Mouse (Mus musculus) lung, embryonic 14.5 days (tissue): Measurements from ENCODE around the gene Mef2c. TPM values are rescaled to one million over a fixed set of nuclear protein-coding genes. Genes with fewer than 3 reads are reported as not detected.

ENCODE experiments used
- ATAC-seq: fragments of 200-750 bp; cut with Nextera tagmentation; 2 replicates; pipeline ENCODE4 v1.8.0; 2017; ENCODE audit warnings: mild to moderate bottlenecking, moderate TSS enrichment, moderate library complexity; ENCODE audit not compliant: insufficient read depth
- DNase-seq: peaks from one replicate; pipeline ENCODE4 v3.0.0-alpha.2; 2015
- H3K27ac ChIP-seq: fragments of 300-500 bp; sonication (generic); 2 replicates; pipeline ENCODE4 v1.5.1; 2014; ENCODE audit warnings: low read depth, mild to moderate bottlenecking, moderate library complexity
- H3K27me3 ChIP-seq: fragments of 300-500 bp; sonication (generic); 2 replicates; pipeline ENCODE4 v1.6.1; 2014; ENCODE audit warnings: low read length, control low read depth; ENCODE audit not compliant: insufficient read depth
- H3K36me3 ChIP-seq: fragments of 300-500 bp; sonication (generic); 2 replicates; pipeline ENCODE4 v1.6.1; 2014; ENCODE audit warnings: control low read depth; ENCODE audit not compliant: insufficient read depth
- H3K4me1 ChIP-seq: fragments of 300-500 bp; sonication (generic); 2 replicates; pipeline ENCODE4 v1.6.1; 2014; ENCODE audit warnings: antibody characterized with exemption, control low read depth; ENCODE audit not compliant: insufficient read depth
- H3K4me2 ChIP-seq: fragments of 300-500 bp; sonication (generic); 2 replicates; pipeline ENCODE4 v1.6.1; 2014; ENCODE audit warnings: mild to moderate bottlenecking
- H3K4me3 ChIP-seq: fragments of 300-500 bp; sonication (generic); 2 replicates; pipeline ENCODE4 v1.5.1; 2014; ENCODE audit warnings: low read depth, low read length
- H3K9ac ChIP-seq: fragments of 300-500 bp; sonication (generic); 2 replicates; pipeline ENCODE4 v1.6.1; 2014
- H3K9me3 ChIP-seq: fragments of 300-500 bp; sonication (generic); 2 replicates; pipeline ENCODE4 v1.6.1; 2016; ENCODE audit warnings: low read depth, low read length, control low read depth
- CTCF ChIP-seq: IDR thresholded peaks from 2 replicates; pipeline ENCODE4 v1.5.1; 2016; ENCODE audit warnings: antibody characterized with exemption, low read depth
- WGBS: fragments of 180-500 bp; shearing (Covaris S2); extraction: QIAGEN DNeasy Blood & Tissue Kit; methylation state at CpG from one replicate; pipeline ENCODE4 v1.1.7; 2014; 5-methylcytosine and 5-hydroxymethylcytosine counted together
- polyA plus RNA-seq: library from polyadenylated mRNA; unstranded; fragments of >200 nt; fragmentation: Nextera tagmentation; extraction: Ambion mirVana; gene quantifications from 2 replicates; pipeline ENCODE4 v1.2.1, GENCODE M21; 2014

Mef2c gene
- polyA plus RNA-seq, 1 experiment from 2014 or later, result 55.9 TPM

DNA sequence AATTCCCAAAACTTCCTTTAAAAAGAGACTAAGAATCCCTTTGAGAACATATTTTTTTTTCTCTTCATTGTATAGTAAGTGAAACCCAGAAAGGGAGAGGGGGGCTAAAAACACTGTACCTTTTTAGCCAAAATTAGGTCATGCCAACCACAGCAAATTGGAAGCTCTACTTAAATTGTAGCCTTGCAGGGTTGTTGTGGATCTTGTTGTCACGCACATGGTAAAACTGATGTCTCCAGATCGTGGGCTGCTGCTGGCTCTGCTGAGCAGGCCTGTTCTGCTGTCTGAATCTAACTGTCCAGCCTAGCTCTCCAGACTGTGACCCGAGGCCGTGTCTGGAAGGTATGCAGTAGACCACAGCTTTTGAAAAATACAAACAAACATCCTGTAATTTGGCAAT is 40.9 kb downstream of the Mef2c start:
- no peaks in the 10 kb centered on the region for H3K27me3 ChIP-seq
- no peak for ATAC-seq
- no peaks in the 10 kb centered on the region for H3K36me3 ChIP-seq
- no peaks in the 10 kb centered on the region for H3K4me1 ChIP-seq
- DNase-seq, result no peak
- no peak overlapping the region for H3K4me2 ChIP-seq
- 79% methylated on average over 4 of the region's 4 CpGs for WGBS
- H3K27ac ChIP-seq, result no peak overlapping the region
- H3K9ac ChIP-seq, result no peak overlapping the region
- no peak overlapping the region for H3K4me3 ChIP-seq
- no peak for TF ChIP-seq CTCF
- no peaks in the 10 kb centered on the region for H3K9me3 ChIP-seq

DNA sequence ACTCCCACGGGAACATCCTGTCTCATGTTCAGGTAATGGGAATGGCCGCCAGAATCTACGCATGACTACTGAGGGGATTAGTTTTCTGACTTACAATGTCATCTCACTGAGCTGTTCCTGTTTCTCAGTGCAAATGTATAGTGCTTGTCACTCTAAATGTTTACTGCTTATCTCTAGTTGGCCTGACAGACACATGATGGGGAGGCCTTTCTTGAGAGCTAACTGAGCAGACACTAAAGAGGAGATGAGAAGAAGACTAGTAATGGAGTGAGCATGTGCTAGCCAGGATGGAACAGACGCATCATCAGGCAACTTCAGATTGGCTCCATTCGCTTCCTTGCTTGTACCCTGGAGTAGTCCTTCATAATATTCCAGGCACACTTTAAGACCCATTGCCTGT is 43.0 kb downstream of the Mef2c start:
- H3K27ac ChIP-seq, result no peak overlapping the region
- no peak for DNase-seq
- 88% methylated on average over 5 of the region's 5 CpGs for WGBS
- H3K9ac ChIP-seq, result no peak overlapping the region
- TF ChIP-seq CTCF, result no peak
- no peak overlapping the region for H3K4me2 ChIP-seq
- H3K9me3 ChIP-seq, result no peaks in the 10 kb centered on the region
- no peak overlapping the region for H3K4me3 ChIP-seq
- H3K4me1 ChIP-seq, result no peaks in the 10 kb centered on the region
- H3K27me3 ChIP-seq, result no peaks in the 10 kb centered on the region
- ATAC-seq, result no peak
- no peaks in the 10 kb centered on the region for H3K36me3 ChIP-seq

DNA sequence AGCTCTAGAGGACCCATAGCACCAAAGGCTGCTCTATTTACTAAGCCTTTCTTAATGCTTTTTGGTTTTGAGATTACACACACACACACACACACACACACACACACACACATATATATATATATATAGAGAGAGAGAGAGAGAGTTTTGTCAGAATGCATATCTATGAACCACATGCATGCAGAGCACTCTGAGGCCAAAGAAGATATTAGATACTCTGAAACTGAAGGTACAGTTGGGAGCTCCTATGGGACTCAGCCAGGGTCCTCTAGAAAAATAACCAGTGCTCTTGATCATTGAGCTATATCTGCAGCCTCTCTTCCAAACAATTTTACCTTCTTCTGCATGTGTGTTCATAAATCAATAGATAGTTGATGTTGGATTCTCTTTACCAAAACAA is 47.4 kb downstream of the Mef2c start:
- TF ChIP-seq CTCF, result no peak
- ATAC-seq, result no peak
- H3K4me2 ChIP-seq, result no peak overlapping the region

DNA sequence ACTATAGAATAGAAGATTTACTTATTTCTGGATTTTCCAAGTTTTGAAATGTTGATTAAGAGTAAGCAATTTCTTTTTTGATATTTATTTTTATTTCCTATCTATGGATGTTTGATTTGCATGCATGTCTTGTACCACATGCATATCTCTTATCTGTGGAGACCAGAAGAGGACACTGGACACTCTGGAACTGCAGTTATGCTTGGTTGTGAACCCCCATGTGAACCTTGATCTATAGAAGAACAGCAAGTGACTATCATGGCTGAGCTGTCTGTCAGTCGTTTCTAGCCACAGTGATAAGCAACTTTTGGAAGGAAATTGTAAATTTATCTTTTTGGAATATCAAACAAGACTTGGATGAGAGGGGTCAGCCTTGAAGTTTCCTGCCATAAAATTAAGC is 48.2 kb downstream of the Mef2c start:
- no peak overlapping the region for H3K27ac ChIP-seq
- no peaks in the 10 kb centered on the region for H3K9me3 ChIP-seq
- no peaks in the 10 kb centered on the region for H3K36me3 ChIP-seq
- no peak for TF ChIP-seq CTCF
- no peak overlapping the region for H3K4me3 ChIP-seq
- H3K27me3 ChIP-seq, result no peaks in the 10 kb centered on the region
- no peaks in the 10 kb centered on the region for H3K4me1 ChIP-seq
- WGBS, result 37% methylated on average over 1 of the region's 1 CpGs
- DNase-seq, result no peak
- no peak overlapping the region for H3K9ac ChIP-seq
- ATAC-seq, result no peak
- no peak overlapping the region for H3K4me2 ChIP-seq

More for the DNA sequence above, 47.4 kb downstream of the Mef2c start:
- no peaks in the 10 kb centered on the region for H3K36me3 ChIP-seq
- no peak for DNase-seq
- no peaks in the 10 kb centered on the region for H3K9me3 ChIP-seq
- H3K27me3 ChIP-seq, result no peaks in the 10 kb centered on the region
- H3K4me1 ChIP-seq, result no peaks in the 10 kb centered on the region
- no peak overlapping the region for H3K9ac ChIP-seq
- H3K27ac ChIP-seq, result no peak overlapping the region
- no peak overlapping the region for H3K4me3 ChIP-seq

DNA sequence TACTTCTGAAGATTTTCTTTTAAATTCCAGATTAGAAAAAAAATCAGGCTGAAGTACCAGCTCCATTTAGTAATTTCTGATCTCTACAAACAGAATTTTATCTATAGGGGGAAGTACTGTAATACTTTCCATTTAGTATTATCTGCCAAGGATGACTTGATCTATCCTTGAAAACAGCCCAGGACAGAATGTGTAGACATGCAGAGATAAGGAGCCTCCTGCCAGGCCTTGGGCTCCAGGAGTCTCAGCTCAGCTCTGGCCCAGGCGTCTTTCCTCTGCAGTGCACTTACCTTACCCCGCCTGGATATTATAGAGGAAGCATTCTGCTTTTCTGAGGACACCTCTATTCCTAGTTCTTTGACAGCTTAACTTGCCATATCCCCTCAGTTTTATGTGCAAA is 59.4 kb downstream of the Mef2c start:
- Histone ChIP-seq H3K9ac (no peak overlapping the region), H3K4me3 (no peak overlapping the region), H3K4me1 (no peaks in the 10 kb centered on the region; the same call in 1 of the 2 replicates), H3K4me2 (no peak overlapping the region), H3K27ac (no peak overlapping the region), H3K9me3 (no peaks in the 10 kb centered on the region), H3K27me3 (no peaks in the 10 kb centered on the region), H3K36me3 (no peaks in the 10 kb centered on the region)
- TF ChIP-seq CTCF, result no peak
- DNase-seq (no peak), ATAC-seq (no peak)
- WGBS, result 72% methylated on average over 2 of the region's 2 CpGs

DNA sequence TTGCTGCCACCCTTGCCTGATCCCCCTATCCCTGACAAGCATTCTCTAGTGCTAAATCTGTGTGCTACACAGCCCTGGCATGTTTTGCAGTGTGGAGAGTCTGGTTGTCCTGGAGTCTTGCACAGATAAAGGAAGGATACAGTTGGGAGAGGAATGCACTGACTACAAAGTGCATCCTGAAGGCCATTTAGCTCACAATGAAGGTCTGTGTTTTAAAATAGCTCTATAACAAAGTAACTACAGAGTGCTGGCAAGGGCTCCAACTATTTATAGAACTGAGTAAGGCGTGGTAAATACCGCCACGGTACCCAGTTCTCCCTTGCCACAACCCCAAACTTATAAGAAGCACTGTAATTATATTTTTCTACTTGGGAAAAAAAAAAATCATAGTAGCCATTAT is 61.9 kb downstream of the Mef2c start:
- no peak for TF ChIP-seq CTCF
- Histone ChIP-seq H3K4me3 (no peak overlapping the region), H3K9ac (no peak overlapping the region), H3K36me3 (no peaks in the 10 kb centered on the region), H3K9me3 (no peaks in the 10 kb centered on the region), H3K27me3 (no peaks in the 10 kb centered on the region), H3K4me2 (peak overlapping the region; percentile 12; the same call in 1 of the 2 replicates), H3K27ac (peak overlapping the region; percentile 66; the same call in 1 of the 2 replicates), H3K4me1 (no peaks in the 10 kb centered on the region; the same call in 1 of the 2 replicates)
- peak; percentile 77; the same call in 1 of the 2 replicates for ATAC-seq
- DNase-seq, result peak; percentile 58
- 35% methylated on average over 3 of the region's 3 CpGs for WGBS

DNA sequence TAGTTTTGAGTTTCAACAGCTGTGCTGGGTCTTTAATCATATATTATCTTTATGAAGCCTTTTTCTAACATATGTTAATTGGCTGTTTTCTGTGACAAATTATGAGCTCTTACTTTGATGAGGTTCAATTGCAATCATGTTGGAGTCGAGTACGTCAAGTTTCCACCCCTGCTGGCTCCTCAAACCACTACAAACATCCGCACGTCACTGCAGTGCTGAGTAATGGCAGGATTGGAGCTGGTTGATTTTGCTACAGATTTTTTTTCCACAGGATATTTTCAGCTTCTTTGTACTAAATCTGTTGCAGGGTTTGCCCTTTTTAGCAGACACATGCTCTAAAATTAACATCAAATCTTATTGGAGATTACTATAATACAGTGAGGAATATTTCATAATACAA is 62.3 kb downstream of the Mef2c start:
- H3K4me3 ChIP-seq, result no peak overlapping the region
- H3K27ac ChIP-seq, result peak overlapping the region; percentile 50; the same call in 1 of the 2 replicates
- peak; percentile 73; the same call in 1 of the 2 replicates for ATAC-seq
- no peaks in the 10 kb centered on the region; the same call in 1 of the 2 replicates for H3K4me1 ChIP-seq
- no peak for TF ChIP-seq CTCF
- no peaks in the 10 kb centered on the region for H3K9me3 ChIP-seq
- 23% methylated on average over 4 of the region's 4 CpGs for WGBS
- no peaks in the 10 kb centered on the region for H3K36me3 ChIP-seq
- peak; percentile 72 for DNase-seq
- no peak overlapping the region for H3K9ac ChIP-seq
- peak overlapping the region; percentile 12; the same call in 1 of the 2 replicates for H3K4me2 ChIP-seq
- H3K27me3 ChIP-seq, result no peaks in the 10 kb centered on the region
